Mouse (Mus musculus) heart, postnatal 4 days (tissue): ENCODE data around the gene A630001G21Rik. TPM values are rescaled to one million over a fixed set of nuclear protein-coding genes. Genes with fewer than 3 reads are reported as not detected.

ENCODE experiments used
- DNase-seq: peaks from one replicate; pipeline ENCODE4 v3.0.0; 2021
- total RNA-seq, 2 experiments: library from RNA; stranded (reverse); gene quantifications; 2 replicates each; pipeline ENCODE4 v1.2.3; 2021

Gene A630001G21Rik
- total RNA-seq, 2 experiments from 2014 or later: 0.54 to 0.88 TPM

GRCm38 (mm10) chr1:85767754-85768153 is 10.7 kb downstream of the A630001G21Rik start:
- DNase-seq: no peak

GRCm38 (mm10) chr1:85766120-85766519 is 12.3 kb downstream of the A630001G21Rik start:
- DNase-seq: no peak

GRCm38 (mm10) chr1:85764291-85764690 is 14.2 kb downstream of the A630001G21Rik start:
- DNase-seq: no peak

GRCm38 (mm10) chr1:85763386-85763785 is 15.1 kb downstream of the A630001G21Rik start:
- DNase-seq: no peak

GRCm38 (mm10) chr1:85761665-85762064 is 16.8 kb downstream of the A630001G21Rik start:
- DNase-seq: no peak

- DNase-seq: no peak
Measured at GRCm38 (mm10) chr1:85758969-85759293, 19.5 kb downstream of the A630001G21Rik start.

- no peak for DNase-seq
Measured at GRCm38 (mm10) chr1:85758231-85758968, 20.0 kb downstream of the A630001G21Rik start.

GRCm38 (mm10) chr1:85757531-85758230 is 20.8 kb downstream of the A630001G21Rik start:
- DNase-seq: no peak

GRCm38 (mm10) chr1:85751932-85752680 is 26.3 kb downstream of the A630001G21Rik start:
- DNase-seq: no peak

- peak; percentile 25 for DNase-seq
Measured at GRCm38 (mm10) chr1:85751494-85751893, 26.9 kb downstream of the A630001G21Rik start.

GRCm38 (mm10) chr1:85750650-85751049 is 27.8 kb downstream of the A630001G21Rik start:
- DNase-seq: no peak

GRCm38 (mm10) chr1:85749829-85750228 is 28.6 kb downstream of the A630001G21Rik start:
- DNase-seq: no peak

- no peak for DNase-seq
Measured at GRCm38 (mm10) chr1:85746511-85746910, 31.9 kb downstream of the A630001G21Rik start.

- no peak for DNase-seq
Measured at GRCm38 (mm10) chr1:85744539-85744938, 33.9 kb downstream of the A630001G21Rik start.

- DNase-seq: no peak
Measured at GRCm38 (mm10) chr1:85742916-85743505, 35.4 kb downstream of the A630001G21Rik start.

GRCm38 (mm10) chr1:85742333-85742732 is 36.1 kb downstream of the A630001G21Rik start:
- DNase-seq: no peak

- no peak for DNase-seq
Measured at GRCm38 (mm10) chr1:85740923-85741322, 37.5 kb downstream of the A630001G21Rik start.

- DNase-seq: no peak
Measured at GRCm38 (mm10) chr1:85739819-85740218, 38.6 kb downstream of the A630001G21Rik start.

- DNase-seq: no peak
Measured at GRCm38 (mm10) chr1:85739000-85739399, 39.4 kb downstream of the A630001G21Rik start.

- peak; percentile 86 for DNase-seq
Measured at GRCm38 (mm10) chr1:85736355-85737184, 41.9 kb downstream of the A630001G21Rik start.

GRCm38 (mm10) chr1:85735463-85736123 is 42.9 kb downstream of the A630001G21Rik start:
- peak; percentile 32 for DNase-seq
